Mouse (Mus musculus): ENCODE results near the gene Tsfm.

The Tsfm gene

GRCm38 (mm10) chr10:126962271-126962965 is 68.2 kb downstream of the Tsfm start:
- no peak for DNase-seq (ENCODE audit: low spot score in 2 of 2)

GRCm38 (mm10) chr10:126961757-126962156 is 68.9 kb downstream of the Tsfm start:
- no peak for DNase-seq (ENCODE audit: low spot score in 2 of 2)

Data from thymus, postnatal 10 days (tissue).